Mouse (Mus musculus): Measurements from ENCODE around the gene Psap.

GRCm38 (mm10) chr10:60295356-60295755 is 17.9 kb downstream of the Psap start:
- TF ChIP-seq POLR2A (IDR thresholded peaks at IDR 0.05; ENCODE audit: low read depth, low read length) (no peak), CTCF (IDR thresholded peaks at IDR 0.05; ENCODE audit: extremely low read depth, insufficient read length, insufficient replicate concordance, low read depth, low read length) (no peak)
